Mouse (Mus musculus) bone marrow macrophage, adult 2 months (primary cell): ENCODE measurements around the gene Klrg1. TPM values are rescaled to one million over a fixed set of nuclear protein-coding genes. Genes with fewer than 3 reads are reported as not detected.

Experiments used
- H3K27ac ChIP-seq: 2 replicates; pipeline ENCODE4 v1.5.1; 2012; ENCODE audit warnings: low read depth, low read length; ENCODE audit not compliant: insufficient read depth
- H3K4me1 ChIP-seq: 2 replicates; pipeline ENCODE4 v1.6.1; 2012; ENCODE audit warnings: low read length; ENCODE audit not compliant: control insufficient read depth, insufficient read depth
- H3K4me3 ChIP-seq: 2 replicates; pipeline ENCODE4 v1.5.1; 2012; ENCODE audit warnings: mild to moderate bottlenecking, low read length, moderate library complexity; ENCODE audit not compliant: insufficient read depth
- CTCF ChIP-seq: IDR thresholded peaks from 2 replicates; pipeline ENCODE4 v1.5.1; 2012; ENCODE audit warnings: low read depth, mild to moderate bottlenecking, low read length, moderate library complexity
- POLR2A ChIP-seq: IDR thresholded peaks from 2 replicates; pipeline ENCODE4 v1.6.1; 2012; ENCODE audit warnings: mild to moderate bottlenecking, low read depth, low read length, borderline replicate concordance
- polyA plus RNA-seq: library from polyadenylated mRNA; stranded (reverse); fragments of >200 nt; gene quantifications from 2 replicates; pipeline ENCODE4 v1.2.4, GENCODE M21; 2012; ENCODE audit not compliant: missing spikeins, insufficient read depth, insufficient read length

Gene Klrg1
- polyA plus RNA-seq, 1 experiment = not detected

DNA sequence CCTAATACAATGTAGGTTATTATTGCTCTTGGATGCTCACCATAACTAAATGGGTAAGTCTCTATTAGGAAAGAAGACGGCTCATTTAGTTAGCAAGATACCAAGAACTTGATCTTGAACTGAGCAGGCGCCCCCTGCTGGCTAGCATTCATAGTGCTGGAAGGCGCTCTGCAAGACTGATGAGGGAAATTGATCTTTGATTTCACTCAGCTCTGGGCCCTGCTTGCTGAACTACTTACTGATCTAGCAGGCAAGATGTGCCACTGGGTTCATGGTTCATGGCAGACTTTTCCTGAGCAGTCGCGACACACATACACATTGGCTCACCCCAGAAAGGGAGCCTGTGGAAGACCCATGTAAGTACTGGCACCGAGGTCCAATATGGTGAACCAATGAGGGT is 21.7 kb upstream of the Klrg1 start:
- Histone ChIP-seq H3K4me1 (peaks cover 2% of the 10 kb centered on the region; the same call in 1 of the 2 replicates), H3K27ac (no peak overlapping the region), H3K4me3 (no peak overlapping the region)
- TF ChIP-seq POLR2A (no peak), CTCF (peak; percentile 70)

DNA sequence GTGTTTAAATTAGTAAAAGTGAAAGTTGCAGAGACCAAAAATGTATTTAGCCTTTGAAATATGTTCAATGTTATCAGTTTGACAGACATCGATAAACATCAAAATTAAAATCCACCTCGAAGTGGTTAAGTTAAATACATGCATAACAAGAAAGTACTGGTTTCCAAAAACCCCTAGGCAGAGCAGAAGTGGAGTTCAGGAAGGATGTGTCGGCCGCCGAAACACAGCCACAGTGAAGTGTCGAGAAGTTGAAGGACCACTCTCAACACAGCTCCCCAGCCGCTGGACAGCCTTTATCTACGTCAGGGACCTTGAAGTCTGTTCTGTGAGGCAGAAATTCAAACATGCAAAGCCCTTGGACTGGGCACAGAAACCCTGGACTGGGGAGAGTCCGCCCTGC is 20.8 kb upstream of the Klrg1 start:
- Histone ChIP-seq H3K4me1 (peaks cover 2% of the 10 kb centered on the region; the same call in 1 of the 2 replicates), H3K27ac (no peak overlapping the region)
- TF ChIP-seq POLR2A (no peak), CTCF (no peak)

DNA sequence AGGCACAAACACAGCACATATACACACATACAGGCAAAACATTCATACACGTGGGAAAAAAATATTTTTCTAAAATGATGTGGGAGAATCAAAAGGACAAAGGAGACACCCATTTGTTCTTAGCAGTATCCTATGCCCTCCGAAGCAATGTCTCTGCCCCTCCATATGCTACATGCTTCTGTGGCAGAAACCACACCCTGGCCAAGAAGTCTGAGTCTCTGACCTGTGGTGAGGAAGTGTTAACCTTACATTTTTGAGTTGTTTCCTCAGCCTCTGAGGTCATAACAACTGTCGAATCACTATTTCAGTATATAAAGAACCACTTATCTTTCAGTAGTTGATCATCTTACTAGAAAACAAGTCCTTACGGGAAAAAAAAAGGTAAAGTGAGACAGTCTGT is 20.0 kb upstream of the Klrg1 start:
- Histone ChIP-seq H3K4me1 (peaks cover 2% of the 10 kb centered on the region), H3K27ac (no peak overlapping the region), H3K4me3 (no peak overlapping the region)
- TF ChIP-seq CTCF (no peak), POLR2A (no peak)

More for the DNA sequence above, 20.8 kb upstream of the Klrg1 start:
- no peak overlapping the region for H3K4me3 ChIP-seq

DNA sequence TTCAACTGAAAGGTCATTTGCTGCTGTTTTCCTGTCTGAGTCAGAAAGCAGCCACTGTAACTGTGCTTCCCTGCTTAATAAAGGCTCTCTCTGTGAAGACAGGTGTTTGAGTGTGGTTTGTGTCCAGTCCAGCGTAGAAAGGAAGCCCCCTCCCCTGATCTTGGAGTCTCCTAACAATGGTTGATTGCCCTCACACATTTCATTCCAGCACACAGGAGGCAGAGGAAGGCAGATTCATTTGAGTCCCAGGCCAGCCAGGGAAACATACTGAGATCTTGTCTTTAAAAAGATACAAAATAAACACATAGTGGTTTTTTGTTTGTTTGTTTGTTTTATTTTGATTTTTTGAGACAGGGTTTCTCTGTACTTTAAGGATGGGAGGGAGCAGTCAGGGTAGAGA is 19.4 kb upstream of the Klrg1 start:
- no peak for TF ChIP-seq POLR2A
- no peak for TF ChIP-seq CTCF
- no peak overlapping the region for H3K27ac ChIP-seq
- no peak overlapping the region for H3K4me3 ChIP-seq
- H3K4me1 ChIP-seq = peaks cover 3% of the 10 kb centered on the region

DNA sequence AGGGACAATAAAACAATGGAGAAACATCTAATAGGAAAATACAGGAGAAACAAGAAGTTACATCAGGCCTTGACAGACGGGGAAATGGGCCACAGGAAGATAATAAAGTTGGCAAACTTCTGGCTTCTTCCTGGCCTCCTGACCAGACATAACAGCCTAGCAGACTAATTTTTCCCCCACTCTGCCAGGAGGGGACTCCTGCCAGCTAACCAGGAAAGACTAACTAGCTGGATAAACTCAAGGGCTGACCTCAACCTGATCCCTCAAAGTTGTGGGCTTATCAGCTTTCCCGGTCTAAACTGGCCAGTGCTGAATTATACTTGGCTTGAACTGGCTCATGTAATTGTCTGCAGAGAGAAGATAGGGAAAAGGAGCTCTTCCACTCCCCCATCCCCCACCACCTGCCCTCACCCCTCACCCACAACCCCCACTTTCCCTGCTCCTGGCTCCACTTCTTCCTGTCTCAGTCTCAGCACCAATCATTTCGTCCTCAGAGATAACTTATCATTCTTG is 17.0 kb upstream of the Klrg1 start:
- Histone ChIP-seq H3K4me1 (peaks cover 7% of the 10 kb centered on the region), H3K4me3 (no peak overlapping the region), H3K27ac (no peak overlapping the region)
- no peak for TF ChIP-seq POLR2A
- TF ChIP-seq CTCF = no peak

DNA sequence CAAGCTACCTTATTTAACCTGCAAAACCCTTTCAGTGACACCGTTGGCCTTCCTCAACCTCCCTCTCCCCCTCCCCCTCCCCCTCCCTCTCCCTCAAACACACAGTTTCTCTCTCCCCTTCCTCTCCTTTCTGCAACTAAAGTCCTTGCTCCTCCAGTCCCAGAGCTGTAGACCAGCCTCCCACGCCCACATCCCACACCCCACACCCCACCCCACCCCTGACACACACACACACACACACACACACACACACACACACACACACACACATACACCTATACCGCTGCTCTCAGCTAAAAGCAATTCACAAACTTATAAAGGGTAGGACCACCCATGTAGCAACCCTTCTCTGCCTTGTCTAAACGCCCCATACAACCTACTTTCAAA is 15.5 kb upstream of the Klrg1 start:
- H3K4me1 ChIP-seq = peaks cover 16% of the 10 kb centered on the region
- H3K27ac ChIP-seq = no peak overlapping the region
- H3K4me3 ChIP-seq = no peak overlapping the region
- no peak for TF ChIP-seq POLR2A
- no peak for TF ChIP-seq CTCF

DNA sequence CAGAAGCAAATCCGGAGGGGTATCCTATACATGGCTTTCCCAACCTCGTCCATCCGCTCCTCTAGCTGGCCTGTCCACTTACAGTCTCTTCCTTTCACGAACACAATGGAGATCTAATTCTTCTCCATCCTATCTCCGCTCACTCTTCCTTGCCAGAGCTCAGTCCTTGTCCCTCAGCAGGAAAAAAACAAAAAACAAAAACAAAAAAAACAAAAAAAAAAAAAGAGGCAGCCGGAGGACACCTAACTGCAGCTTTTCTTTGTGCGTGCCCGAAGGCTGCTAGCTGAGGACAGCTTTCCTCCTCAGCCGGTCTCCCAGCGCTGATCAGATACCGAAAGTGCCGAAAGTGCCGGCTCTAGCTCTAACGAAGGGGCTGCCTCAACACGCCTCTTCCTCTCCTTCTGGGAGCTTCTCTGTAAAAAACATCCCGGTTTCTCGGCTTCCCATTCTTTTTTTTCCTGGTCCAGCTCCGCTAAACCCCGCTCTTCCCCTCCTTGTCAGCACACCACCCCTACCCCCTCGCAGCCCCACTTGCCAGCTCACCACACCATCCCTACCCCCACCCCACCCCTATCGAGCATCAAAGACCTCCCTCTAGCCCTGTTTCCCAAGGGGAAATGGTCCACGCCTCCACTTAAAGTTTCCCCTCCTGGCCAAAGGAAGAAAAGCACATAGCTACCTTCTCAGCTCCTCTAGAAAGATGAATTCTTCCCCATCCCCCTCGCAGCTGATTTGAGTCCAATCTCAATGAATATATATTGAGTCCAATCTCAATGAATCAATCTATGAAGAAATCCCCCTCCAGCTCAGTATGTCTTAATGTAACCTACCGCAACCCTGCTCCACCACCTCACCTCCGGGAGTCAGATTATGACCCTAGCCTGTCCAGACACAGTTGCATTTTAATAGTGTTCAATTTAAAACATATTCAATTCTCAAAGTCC is 14.9 kb upstream of the Klrg1 start:
- Histone ChIP-seq H3K4me3 (peak overlapping the region; percentile 53), H3K27ac (no peak overlapping the region), H3K4me1 (peaks cover 23% of the 10 kb centered on the region)
- TF ChIP-seq POLR2A (no peak), CTCF (no peak)

DNA sequence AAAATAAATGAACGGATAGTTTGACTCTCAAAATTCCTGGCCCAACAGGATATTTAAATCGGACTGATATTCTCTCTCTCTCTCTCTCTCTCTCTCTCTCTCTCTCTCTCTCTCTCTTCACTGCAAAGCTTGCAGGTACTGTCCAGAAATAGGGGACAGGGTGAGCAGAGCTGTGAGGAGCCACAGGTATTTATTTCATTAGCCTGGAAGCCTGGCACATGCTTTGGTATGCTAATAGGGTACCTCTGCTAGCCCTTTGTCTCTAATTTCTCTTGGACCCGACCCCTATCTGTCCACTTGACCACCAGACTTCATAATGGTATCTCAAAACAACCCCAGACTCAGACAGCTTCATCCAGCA is 14.2 kb upstream of the Klrg1 start:
- TF ChIP-seq CTCF (no peak), POLR2A (no peak)
- H3K27ac ChIP-seq = no peak overlapping the region
- peaks cover 30% of the 10 kb centered on the region for H3K4me1 ChIP-seq
- H3K4me3 ChIP-seq = peak overlapping the region; percentile 53

DNA sequence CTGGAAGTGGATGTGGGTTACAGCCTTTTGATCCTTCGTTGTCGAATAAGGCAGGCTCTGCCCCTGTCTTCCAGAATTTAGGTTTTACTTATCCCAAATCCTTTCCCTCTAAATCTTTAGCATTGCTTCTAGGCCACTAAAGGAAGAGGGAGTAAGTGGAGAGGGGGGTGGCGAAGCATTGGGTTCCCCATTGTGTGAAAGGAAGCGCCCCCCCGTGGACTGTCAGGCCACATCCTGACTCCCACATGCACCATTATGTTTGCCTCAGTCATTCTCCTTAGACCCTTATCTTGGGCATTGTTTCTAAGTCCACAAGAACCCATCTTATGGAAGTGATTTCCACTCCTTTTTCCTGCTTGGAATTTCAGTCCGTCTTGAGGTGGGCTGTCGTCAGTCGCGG is 12.6 kb upstream of the Klrg1 start:
- peaks cover 35% of the 10 kb centered on the region for H3K4me1 ChIP-seq
- no peak overlapping the region for H3K27ac ChIP-seq
- no peak overlapping the region for H3K4me3 ChIP-seq
- no peak for TF ChIP-seq POLR2A
- no peak for TF ChIP-seq CTCF

DNA sequence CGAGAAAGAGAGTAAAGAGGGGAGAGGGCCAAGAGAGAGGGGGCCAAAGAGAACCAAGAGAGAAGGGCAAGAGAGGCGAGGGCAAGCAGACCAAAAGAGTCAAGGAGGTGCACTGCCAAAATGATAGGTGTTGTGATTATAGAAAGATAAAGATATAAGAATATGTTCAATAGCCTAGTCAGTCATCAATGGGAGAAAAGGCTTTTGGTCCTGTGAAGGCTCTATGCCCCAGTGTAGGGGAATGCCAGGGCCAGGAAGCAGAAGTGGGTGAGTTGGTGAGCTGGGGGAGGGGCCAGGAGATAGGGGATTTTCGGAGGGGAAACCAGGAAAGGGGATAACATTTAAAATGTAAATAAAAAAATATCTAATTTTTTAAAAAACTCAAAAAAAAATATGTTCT is 11.6 kb upstream of the Klrg1 start:
- no peak overlapping the region for H3K27ac ChIP-seq
- H3K4me3 ChIP-seq = no peak overlapping the region
- no peak for TF ChIP-seq CTCF
- TF ChIP-seq POLR2A = no peak
- H3K4me1 ChIP-seq = peaks cover 34% of the 10 kb centered on the region

DNA sequence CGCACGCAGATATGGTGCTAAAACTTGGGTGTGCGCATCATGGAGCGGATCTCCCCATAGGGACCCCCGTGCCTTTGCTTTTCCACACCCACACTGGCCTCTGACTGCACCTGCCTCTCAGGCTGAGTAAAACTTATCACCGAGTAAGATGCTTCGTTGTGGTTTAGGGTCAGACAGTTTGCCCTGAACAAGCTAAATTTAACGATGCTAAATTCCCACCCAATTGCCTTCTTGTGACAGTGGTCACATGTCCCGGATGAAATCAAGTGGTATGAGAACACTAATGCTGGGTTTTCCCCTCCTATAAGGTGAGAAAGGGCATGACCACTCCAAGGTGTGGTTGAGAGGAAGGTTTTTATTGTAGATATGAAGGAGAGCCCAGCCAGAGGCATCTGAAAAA is 11.1 kb upstream of the Klrg1 start:
- TF ChIP-seq CTCF = no peak
- TF ChIP-seq POLR2A = no peak
- H3K4me3 ChIP-seq = no peak overlapping the region
- H3K27ac ChIP-seq = no peak overlapping the region
- peaks cover 34% of the 10 kb centered on the region for H3K4me1 ChIP-seq
